Mouse (Mus musculus) spleen, adult 2 months (tissue): ENCODE results near the gene Parp9.

Experiments used
- CTCF ChIP-seq: fragments of 200-500 bp; IDR thresholded peaks from 2 replicates; pipeline ENCODE4 v1.5.1; 2011; ENCODE audit warnings: mild to moderate bottlenecking, inconsistent platforms; ENCODE audit not compliant: insufficient read depth, insufficient read length, insufficient replicate concordance; ENCODE audit errors: extremely low read depth
- POLR2A ChIP-seq: fragments of 200-500 bp; IDR thresholded peaks from 2 replicates; pipeline ENCODE4 v1.6.1; 2011; ENCODE audit warnings: low read depth, low read length, inconsistent platforms

- TF ChIP-seq CTCF (peak; percentile 81; the same call in 1 of the 2 replicates), POLR2A (peak; percentile 70)
Measured at GRCm38 (mm10) chr16:35939690-35940089, 1.4 kb downstream of the Parp9 start.
